Mouse (Mus musculus) hindbrain, embryonic 15.5 days (tissue): Measurements from ENCODE around the gene Zfp771. TPM values are rescaled to one million over a fixed set of nuclear protein-coding genes. Genes with fewer than 3 reads are reported as not detected.
A peak's percentile ranks its signal among the peaks of the same experiment; 100 is the strongest.

ENCODE experiments used
- ATAC-seq: fragments of 200-750 bp; cut with Nextera tagmentation; 2 replicates; pipeline ENCODE4 v1.8.0; 2017; ENCODE audit warnings: low read depth, moderate number of reproducible peaks, moderate TSS enrichment; ENCODE audit not compliant: low FRiP score
- H3K27ac ChIP-seq: fragments of 300-500 bp; sonication (generic); replicated peaks from 2 replicates; pipeline ENCODE4 v1.5.1; 2015; ENCODE audit warnings: mild to moderate bottlenecking, inconsistent platforms
- H3K27me3 ChIP-seq: fragments of 300-500 bp; sonication (generic); 2 replicates; pipeline ENCODE4 v1.6.1; 2015; ENCODE audit warnings: control low read depth, inconsistent platforms
- H3K36me3 ChIP-seq: fragments of 300-500 bp; sonication (generic); 2 replicates; pipeline ENCODE4 v1.6.1; 2015; ENCODE audit warnings: control low read depth, inconsistent platforms
- H3K4me1 ChIP-seq: fragments of 300-500 bp; sonication (generic); replicated peaks from 2 replicates; pipeline ENCODE4 v1.6.1; 2015; ENCODE audit warnings: control low read depth, inconsistent platforms
- H3K4me2 ChIP-seq: fragments of 300-500 bp; sonication (generic); 2 replicates; pipeline ENCODE4 v1.6.1; 2015; ENCODE audit warnings: moderate library complexity, mild to moderate bottlenecking, inconsistent platforms
- H3K4me3 ChIP-seq: fragments of 300-500 bp; sonication (generic); 2 replicates; pipeline ENCODE4 v1.5.1; 2015; ENCODE audit warnings: mild to moderate bottlenecking, inconsistent platforms
- H3K9ac ChIP-seq: fragments of 300-500 bp; sonication (generic); 2 replicates; pipeline ENCODE4 v1.6.1; 2015; ENCODE audit warnings: inconsistent platforms
- H3K9me3 ChIP-seq: fragments of 300-500 bp; sonication (generic); 2 replicates; pipeline ENCODE4 v1.6.1; 2016; ENCODE audit warnings: control low read depth, inconsistent platforms
- WGBS: fragments of 180-500 bp; shearing (Covaris S2); methylation state at CpG from one replicate; pipeline ENCODE4 v1.1.7; 2015; 5-methylcytosine and 5-hydroxymethylcytosine counted together
- polyA plus RNA-seq: library from polyadenylated mRNA; unstranded; fragments of >200 nt; fragmentation: Nextera tagmentation; extraction: Ambion mirVana; gene quantifications from 2 replicates; pipeline ENCODE4 v1.2.1, GENCODE M21; 2015

Zfp771 gene
- polyA plus RNA-seq, 1 experiment from 2014 or later = 80.9 TPM

- Histone ChIP-seq H3K4me1 (no peaks in the 10 kb centered on the region), H3K9me3 (no peaks in the 10 kb centered on the region), H3K4me2 (no peak overlapping the region), H3K36me3 (no peaks in the 10 kb centered on the region), H3K4me3 (no peak overlapping the region), H3K9ac (no peak overlapping the region), H3K27ac (no peak overlapping the region), H3K27me3 (no peaks in the 10 kb centered on the region)
- 98% methylated on average over 3 of the region's 3 CpGs for WGBS
- ATAC-seq = no peak
Measured at GRCm38 (mm10) chr7:127223106-127223505, 21.0 kb upstream of the Zfp771 start.

GRCm38 (mm10) chr7:127223515-127224478, 20.3 kb upstream of the Zfp771 start:
- no peaks in the 10 kb centered on the region for H3K36me3 ChIP-seq
- H3K9me3 ChIP-seq = no peaks in the 10 kb centered on the region
- no peak overlapping the region for H3K9ac ChIP-seq
- H3K27ac ChIP-seq = no peak overlapping the region
- H3K27me3 ChIP-seq = no peaks in the 10 kb centered on the region
- ATAC-seq = no peak
- H3K4me1 ChIP-seq = no peaks in the 10 kb centered on the region
- no peak overlapping the region for H3K4me3 ChIP-seq
- H3K4me2 ChIP-seq = no peak overlapping the region
- 86% methylated on average over 6 of the region's 6 CpGs for WGBS

- Histone ChIP-seq H3K4me2 (no peak overlapping the region), H3K9me3 (no peaks in the 10 kb centered on the region), H3K36me3 (no peaks in the 10 kb centered on the region), H3K27ac (no peak overlapping the region), H3K9ac (no peak overlapping the region), H3K4me3 (no peak overlapping the region), H3K27me3 (no peaks in the 10 kb centered on the region), H3K4me1 (peaks cover under 1% of the 10 kb centered on the region; the same call in 1 of the 2 replicates)
- 93% methylated on average over 6 of the region's 6 CpGs for WGBS
- ATAC-seq = no peak
Measured at GRCm38 (mm10) chr7:127224616-127225015, 19.5 kb upstream of the Zfp771 start.

- WGBS = 93% methylated on average over 11 of the region's 11 CpGs
Measured at GRCm38 (mm10) chr7:127225147-127225995, 18.7 kb upstream of the Zfp771 start.

GRCm38 (mm10) chr7:127228615-127229303, 15.3 kb upstream of the Zfp771 start:
- Histone ChIP-seq H3K4me1 (peaks cover 26% of the 10 kb centered on the region), H3K36me3 (no peaks in the 10 kb centered on the region)
- 60% methylated on average over 4 of the region's 4 CpGs for WGBS

More at GRCm38 (mm10) chr7:127225147-127225995, 18.7 kb upstream of the Zfp771 start:
- Histone ChIP-seq H3K27me3 (no peaks in the 10 kb centered on the region), H3K4me1 (peaks cover 8% of the 10 kb centered on the region), H3K27ac (no peak overlapping the region), H3K9me3 (no peaks in the 10 kb centered on the region), H3K36me3 (no peaks in the 10 kb centered on the region), H3K4me3 (no peak overlapping the region), H3K9ac (no peak overlapping the region), H3K4me2 (no peak overlapping the region)
- no peak for ATAC-seq

GRCm38 (mm10) chr7:127231376-127231775, 12.7 kb upstream of the Zfp771 start:
- H3K36me3 ChIP-seq = peaks cover 12% of the 10 kb centered on the region
- ATAC-seq = no peak
- H3K4me1 ChIP-seq = peaks cover 41% of the 10 kb centered on the region
- no peaks in the 10 kb centered on the region for H3K27me3 ChIP-seq
- 68% methylated on average over 3 of the region's 3 CpGs for WGBS
- peak overlapping the region; percentile 81 for H3K4me2 ChIP-seq
- peak overlapping the region; percentile 96 for H3K27ac ChIP-seq
- peak overlapping the region; percentile 94; the same call in 1 of the 2 replicates for H3K9ac ChIP-seq
- no peaks in the 10 kb centered on the region for H3K9me3 ChIP-seq
- peak overlapping the region; percentile 86 for H3K4me3 ChIP-seq

More at GRCm38 (mm10) chr7:127228615-127229303, 15.3 kb upstream of the Zfp771 start:
- H3K9ac ChIP-seq = no peak overlapping the region
- H3K4me2 ChIP-seq = no peak overlapping the region
- no peaks in the 10 kb centered on the region for H3K9me3 ChIP-seq
- H3K27me3 ChIP-seq = no peaks in the 10 kb centered on the region
- no peak for ATAC-seq
- no peak overlapping the region for H3K4me3 ChIP-seq
- H3K27ac ChIP-seq = no peak overlapping the region

- Histone ChIP-seq H3K27me3 (no peaks in the 10 kb centered on the region), H3K4me2 (peak overlapping the region; percentile 81), H3K4me3 (peak overlapping the region; percentile 86), H3K27ac (peak overlapping the region; percentile 96), H3K9me3 (no peaks in the 10 kb centered on the region), H3K4me1 (peaks cover 41% of the 10 kb centered on the region), H3K9ac (peak overlapping the region; percentile 94), H3K36me3 (peaks cover 19% of the 10 kb centered on the region)
- ATAC-seq = no peak
- 2% methylated on average over 20 of the region's 20 CpGs for WGBS
Measured at GRCm38 (mm10) chr7:127231826-127232621, 12.1 kb upstream of the Zfp771 start.

- WGBS = under 1% methylated on average over 43 of the region's 64 CpGs
- peak within 1 kb of the TSS; percentile 86 for H3K4me3 ChIP-seq
- no peaks in the 10 kb centered on the region for H3K9me3 ChIP-seq
- peak within 1 kb of the TSS; percentile 96 for H3K27ac ChIP-seq
- H3K27me3 ChIP-seq = no peaks in the 10 kb centered on the region
- peaks cover 41% of the 10 kb centered on the region for H3K4me1 ChIP-seq
- peak within 1 kb of the TSS; percentile 81 for H3K4me2 ChIP-seq
- peaks cover 25% of the 10 kb centered on the region for H3K36me3 ChIP-seq
- ATAC-seq = peak; percentile 93
- H3K9ac ChIP-seq = peak within 1 kb of the TSS; percentile 94
Measured at GRCm38 (mm10) chr7:127232622-127233367, 11.3 kb upstream of the Zfp771 start, which contains the start of the genes Zfp553 and Sept1. Zfp553 (plus strand) TSS chr7:127233061. Sept1 (minus strand) TSS chr7:127233130.

- Histone ChIP-seq H3K9ac (peak overlapping the region; percentile 94), H3K27me3 (no peaks in the 10 kb centered on the region), H3K4me2 (peak overlapping the region; percentile 81), H3K4me3 (peak overlapping the region; percentile 86), H3K27ac (peak overlapping the region; percentile 96), H3K9me3 (no peaks in the 10 kb centered on the region), H3K36me3 (peaks cover 31% of the 10 kb centered on the region), H3K4me1 (peaks cover 41% of the 10 kb centered on the region)
- 0% methylated on average over 26 of the region's 27 CpGs for WGBS
- peak; percentile 58 for ATAC-seq
Measured at GRCm38 (mm10) chr7:127233368-127233749, 10.7 kb upstream of the Zfp771 start.

GRCm38 (mm10) chr7:127233765-127234164, 10.3 kb upstream of the Zfp771 start:
- ATAC-seq = no peak
- WGBS = 4% methylated on average over 9 of the region's 9 CpGs
- H3K4me3 ChIP-seq = peak overlapping the region; percentile 86
- no peaks in the 10 kb centered on the region for H3K9me3 ChIP-seq
- peak overlapping the region; percentile 94 for H3K9ac ChIP-seq
- H3K27ac ChIP-seq = peak overlapping the region; percentile 96
- peak overlapping the region; percentile 81 for H3K4me2 ChIP-seq
- H3K27me3 ChIP-seq = no peaks in the 10 kb centered on the region
- H3K36me3 ChIP-seq = peaks cover 35% of the 10 kb centered on the region
- peaks cover 41% of the 10 kb centered on the region for H3K4me1 ChIP-seq
